ENCODE assay signal across 15 mouse cellular contexts in the genomic region with DNA sequence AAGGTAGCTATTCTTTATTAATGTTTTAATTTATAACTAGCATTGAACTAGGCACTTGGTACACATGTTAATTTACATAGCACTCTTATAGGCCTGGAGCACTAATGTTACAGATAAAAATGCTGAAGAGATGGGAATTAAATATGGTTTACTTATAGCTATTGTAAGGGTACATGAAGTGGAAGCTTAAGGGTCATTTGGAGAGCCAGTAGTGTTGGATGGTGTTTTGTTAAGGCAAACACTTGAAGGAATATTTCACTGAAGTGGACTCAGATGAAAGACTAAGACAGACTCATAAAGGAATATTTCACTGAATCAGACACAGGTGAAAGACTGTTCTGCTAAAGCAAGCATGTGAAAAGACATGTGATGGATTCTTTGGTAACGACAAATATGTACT.
"Had no signal": no experiment of that assay in that cellular context is flagged by ENCODE, and none has a peak within 500 bp of the region (broad histone marks: within the 10 kb centered on the region; RNA-seq: fewer than 3 reads in every experiment).

No protein-coding gene starts in this region.

- H3K27ac ChIP-seq: neural tube, embryonic 15.5 days; stomach, embryonic 15.5 days; stomach, postnatal 0 days had no signal

- DNase-seq: retina, postnatal 1 day; right cerebral cortex, adult 18-20 months; right cerebral cortex, postnatal 14 days; right cerebral cortex, postnatal 25 days; right cerebral cortex, postnatal 4 days; spleen, adult 18-20 months; thymus, adult 18-20 months; thymus, adult 2 months; thymus, postnatal 14 days; thymus, postnatal 25 days; thymus, postnatal 36 days; thymus, postnatal 4 days had no signal

- H3K4me2 ChIP-seq: neural tube, embryonic 15.5 days; stomach, embryonic 15.5 days had no signal

- H3K9me3 ChIP-seq: stomach, embryonic 15.5 days had no signal

- H3K9ac ChIP-seq: neural tube, embryonic 15.5 days; stomach, embryonic 15.5 days had no signal

- H3K4me1 ChIP-seq: neural tube, embryonic 15.5 days; stomach, embryonic 15.5 days had no signal

- H3K36me3 ChIP-seq: neural tube, embryonic 15.5 days; stomach, embryonic 15.5 days had no signal

- H3K27me3 ChIP-seq: neural tube, embryonic 15.5 days; stomach, embryonic 15.5 days had no signal

- H3K4me3 ChIP-seq: neural tube, embryonic 15.5 days; stomach, embryonic 15.5 days had no signal
